Mouse (Mus musculus) heart, embryonic 12.5 days (tissue): Measurements from ENCODE around the gene Bfar. TPM values are rescaled to one million over a fixed set of nuclear protein-coding genes. Genes with fewer than 3 reads are reported as not detected.
A peak's percentile ranks its signal among the peaks of the same experiment; 100 is the strongest.
"Not testable (repeated sequence)": the region's sequence is repeated elsewhere in the genome, so short reads cannot be mapped to it uniquely, and the experiment has no call there.

ENCODE experiments used
- ATAC-seq: fragments of 200-750 bp; cut with Nextera tagmentation; 2 replicates; pipeline ENCODE4 v1.8.0; 2017; ENCODE audit warnings: moderate TSS enrichment, moderate library complexity; ENCODE audit not compliant: insufficient number of reproducible peaks, low FRiP score
- H3K27ac ChIP-seq: fragments of 300-500 bp; sonication (generic); 2 replicates; pipeline ENCODE4 v1.5.1; 2016; ENCODE audit warnings: mild to moderate bottlenecking, moderate library complexity; ENCODE audit not compliant: poor library complexity, severe bottlenecking
- H3K27me3 ChIP-seq: fragments of 300-500 bp; sonication (generic); replicated peaks from 2 replicates; pipeline ENCODE4 v1.6.1; 2016; ENCODE audit warnings: mild to moderate bottlenecking, moderate library complexity
- H3K36me3 ChIP-seq: fragments of 300-500 bp; sonication (generic); 2 replicates; pipeline ENCODE4 v1.6.1; 2016; ENCODE audit warnings: mild to moderate bottlenecking, moderate library complexity
- H3K4me1 ChIP-seq: fragments of 300-500 bp; sonication (generic); replicated peaks from 2 replicates; pipeline ENCODE4 v1.6.1; 2016; ENCODE audit warnings: mild to moderate bottlenecking
- H3K4me2 ChIP-seq: fragments of 300-500 bp; sonication (generic); 2 replicates; pipeline ENCODE4 v1.6.1; 2016; ENCODE audit warnings: mild to moderate bottlenecking, moderate library complexity
- H3K4me3 ChIP-seq: fragments of 300-500 bp; sonication (generic); 2 replicates; pipeline ENCODE4 v1.5.1; 2016; ENCODE audit warnings: mild to moderate bottlenecking
- H3K9ac ChIP-seq: fragments of 300-500 bp; sonication (generic); 2 replicates; pipeline ENCODE4 v1.6.1; 2016; ENCODE audit warnings: mild to moderate bottlenecking, moderate library complexity
- H3K9me3 ChIP-seq: fragments of 300-500 bp; sonication (generic); replicated peaks from 2 replicates; pipeline ENCODE4 v1.6.1; 2016; ENCODE audit warnings: mild to moderate bottlenecking, moderate library complexity
- WGBS: fragments of 180-500 bp; shearing (Covaris S2); methylation state at CpG from one replicate; pipeline ENCODE4 v1.1.7; 2016; 5-methylcytosine and 5-hydroxymethylcytosine counted together
- polyA plus RNA-seq: library from polyadenylated mRNA; unstranded; fragments of >200 nt; fragmentation: Nextera tagmentation; extraction: Ambion mirVana; gene quantifications from 2 replicates; pipeline ENCODE4 v1.2.1, GENCODE M21; 2016

The Bfar gene
- 30.5 and 33.0 TPM in 2 replicates for polyA plus RNA-seq

GRCm38 (mm10) chr16:13671685-13672385 is at the start of gene Bfar, which contains the start of gene 3110001I22Rik:
Bfar (plus strand) TSS chr16:13671858.
3110001I22Rik (plus strand) TSS chr16:13671929.
- peak within 1 kb of the TSS; percentile 79 for H3K4me2 ChIP-seq
- peaks cover 7% of the 10 kb centered on the region for H3K36me3 ChIP-seq
- peak within 1 kb of the TSS; percentile 96 for H3K9ac ChIP-seq
- H3K27ac ChIP-seq: peak within 1 kb of the TSS; percentile 84
- no peaks in the 10 kb centered on the region for H3K27me3 ChIP-seq
- ATAC-seq: peak; percentile 91
- H3K4me1 ChIP-seq: peaks cover 21% of the 10 kb centered on the region
- WGBS: under 1% methylated on average over 54 of the region's 54 CpGs
- H3K9me3 ChIP-seq: no peaks in the 10 kb centered on the region
- peak within 1 kb of the TSS; percentile 97 for H3K4me3 ChIP-seq

DNA sequence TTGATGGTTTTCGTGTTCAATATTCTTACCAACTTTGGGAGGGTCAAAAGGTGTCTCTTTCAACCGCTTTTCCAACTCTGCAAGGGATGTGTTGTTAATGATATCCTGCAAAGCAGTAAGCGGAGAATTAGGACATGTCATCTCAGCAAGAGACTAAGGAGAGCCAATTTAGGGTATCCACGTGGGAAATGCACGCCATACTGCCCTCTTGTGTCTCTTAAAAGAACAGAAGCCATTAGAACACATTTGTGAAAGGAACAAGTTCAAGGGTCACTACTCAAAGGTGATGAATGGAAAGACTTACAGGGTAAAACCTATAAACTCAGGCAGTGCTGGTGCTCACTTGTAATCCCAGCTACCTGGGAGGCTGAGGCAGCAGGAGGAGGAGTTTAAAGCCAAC is 43.3 kb upstream of the Bfar start:
- no peak for ATAC-seq
- WGBS: 55% methylated on average over 5 of the region's 5 CpGs
- peaks cover 76% of the 10 kb centered on the region for H3K36me3 ChIP-seq

DNA sequence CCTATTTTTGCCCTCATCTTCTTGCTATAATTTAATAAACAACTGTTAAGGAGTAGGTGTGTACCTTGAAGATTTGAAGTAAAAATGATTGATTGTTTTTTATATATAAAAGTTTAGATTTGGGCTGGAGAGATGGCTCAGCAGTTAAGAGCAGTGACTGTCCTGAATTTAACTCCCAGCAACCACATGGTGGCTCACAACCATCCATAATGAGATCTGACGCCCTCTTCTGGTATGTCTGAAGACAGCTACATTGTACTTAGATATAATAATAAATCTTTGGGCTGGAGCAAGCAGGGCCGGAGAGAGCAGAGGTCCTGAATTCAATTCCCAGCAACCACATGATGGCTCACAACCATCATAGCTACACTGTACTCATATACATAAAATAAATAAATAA is 33.5 kb upstream of the Bfar start:
- not testable (repeated sequence) for ATAC-seq, H3K4me2 ChIP-seq, H3K9me3 ChIP-seq, H3K4me1 ChIP-seq, H3K27me3 ChIP-seq, H3K27ac ChIP-seq, H3K4me3 ChIP-seq, H3K9ac ChIP-seq
- 56% methylated on average over 2 of the region's 2 CpGs for WGBS
- peaks cover 74% of the 10 kb centered on the region for H3K36me3 ChIP-seq

More for the DNA sequence above, 43.3 kb upstream of the Bfar start:
- H3K27me3 ChIP-seq: no peaks in the 10 kb centered on the region
- peaks cover 3% of the 10 kb centered on the region; the same call in 1 of the 2 replicates for H3K9me3 ChIP-seq
- H3K27ac ChIP-seq: no peak overlapping the region
- no peak overlapping the region for H3K4me2 ChIP-seq
- H3K4me1 ChIP-seq: no peaks in the 10 kb centered on the region
- H3K9ac ChIP-seq: no peak overlapping the region
- no peak overlapping the region for H3K4me3 ChIP-seq

DNA sequence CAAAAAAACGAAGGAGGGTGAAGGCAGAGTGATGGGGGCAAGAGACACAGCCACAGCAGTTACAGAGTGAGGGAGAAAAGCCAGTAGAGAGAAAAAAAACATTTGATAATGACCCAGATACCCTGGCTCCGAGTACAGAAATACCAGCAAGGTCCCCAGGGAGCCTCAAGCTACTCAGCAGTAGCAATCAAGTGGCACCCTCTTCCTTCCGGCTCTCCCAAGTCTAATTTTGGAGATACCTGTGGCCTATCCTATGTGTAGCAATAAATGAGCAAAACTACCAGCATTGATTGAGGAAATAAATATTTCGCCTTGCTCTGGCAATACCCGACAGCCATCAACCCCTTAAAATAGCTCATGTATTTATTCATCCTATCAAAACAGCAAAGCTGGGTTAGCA is 32.1 kb upstream of the Bfar start:
- Histone ChIP-seq H3K4me1 (no peaks in the 10 kb centered on the region), H3K36me3 (peaks cover 71% of the 10 kb centered on the region), H3K9ac (no peak overlapping the region), H3K9me3 (no peaks in the 10 kb centered on the region), H3K4me2 (no peak overlapping the region), H3K27me3 (no peaks in the 10 kb centered on the region), H3K27ac (no peak overlapping the region), H3K4me3 (no peak overlapping the region)
- 77% methylated on average over 5 of the region's 5 CpGs for WGBS
- no peak for ATAC-seq

- H3K9ac ChIP-seq: no peak overlapping the region
- WGBS: 75% methylated on average over 7 of the region's 7 CpGs
- H3K4me2 ChIP-seq: no peak overlapping the region
- no peaks in the 10 kb centered on the region for H3K27me3 ChIP-seq
- H3K9me3 ChIP-seq: no peaks in the 10 kb centered on the region
- H3K27ac ChIP-seq: no peak overlapping the region
- no peak overlapping the region for H3K4me3 ChIP-seq
- ATAC-seq: no peak
- no peaks in the 10 kb centered on the region for H3K4me1 ChIP-seq
- peaks cover 69% of the 10 kb centered on the region for H3K36me3 ChIP-seq
These were observed 31.6 kb upstream of the Bfar start for GRCm38 (mm10) chr16:13640064-13640463.

DNA sequence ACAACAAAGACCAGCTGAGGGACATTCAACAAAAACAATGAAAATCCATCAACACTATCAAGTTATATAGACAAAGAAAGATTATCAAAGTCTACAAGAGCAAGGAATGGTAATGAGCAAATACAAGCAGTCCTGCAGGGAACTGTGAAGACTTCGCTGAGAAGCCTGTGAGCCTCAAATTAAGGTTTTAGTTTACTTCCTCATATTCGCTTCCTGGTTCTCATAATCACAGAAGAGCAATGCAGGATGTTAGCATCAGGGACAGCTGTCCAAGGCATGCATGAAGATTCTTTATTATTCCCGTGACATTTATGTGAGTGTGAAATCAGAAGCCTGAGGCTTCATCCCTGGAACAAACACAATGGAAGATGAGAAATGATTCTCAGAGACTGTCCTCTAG is 27.2 kb upstream of the Bfar start:
- 90% methylated on average over 3 of the region's 3 CpGs for WGBS
- peaks cover 60% of the 10 kb centered on the region for H3K36me3 ChIP-seq
- no peak for ATAC-seq
- H3K27ac ChIP-seq: no peak overlapping the region
- H3K4me1 ChIP-seq: no peaks in the 10 kb centered on the region
- H3K27me3 ChIP-seq: no peaks in the 10 kb centered on the region
- no peak overlapping the region for H3K4me2 ChIP-seq
- H3K9me3 ChIP-seq: no peaks in the 10 kb centered on the region
- H3K9ac ChIP-seq: no peak overlapping the region
- no peak overlapping the region for H3K4me3 ChIP-seq

GRCm38 (mm10) chr16:13645930-13646329 is 25.7 kb upstream of the Bfar start:
- Histone ChIP-seq H3K36me3 (peaks cover 67% of the 10 kb centered on the region), H3K9ac (no peak overlapping the region), H3K27ac (no peak overlapping the region), H3K9me3 (no peaks in the 10 kb centered on the region), H3K4me3 (no peak overlapping the region), H3K4me1 (no peaks in the 10 kb centered on the region), H3K27me3 (no peaks in the 10 kb centered on the region), H3K4me2 (no peak overlapping the region)
- no peak for ATAC-seq
- 83% methylated on average over 4 of the region's 4 CpGs for WGBS

- Histone ChIP-seq H3K9me3 (no peaks in the 10 kb centered on the region), H3K36me3 (peaks cover 74% of the 10 kb centered on the region), H3K4me3 (no peak overlapping the region), H3K4me2 (no peak overlapping the region), H3K27ac (no peak overlapping the region), H3K4me1 (no peaks in the 10 kb centered on the region), H3K27me3 (no peaks in the 10 kb centered on the region), H3K9ac (no peak overlapping the region)
- no peak for ATAC-seq
- 86% methylated on average over 3 of the region's 3 CpGs for WGBS
These were observed 12.8 kb upstream of the Bfar start for GRCm38 (mm10) chr16:13658886-13659285.

DNA sequence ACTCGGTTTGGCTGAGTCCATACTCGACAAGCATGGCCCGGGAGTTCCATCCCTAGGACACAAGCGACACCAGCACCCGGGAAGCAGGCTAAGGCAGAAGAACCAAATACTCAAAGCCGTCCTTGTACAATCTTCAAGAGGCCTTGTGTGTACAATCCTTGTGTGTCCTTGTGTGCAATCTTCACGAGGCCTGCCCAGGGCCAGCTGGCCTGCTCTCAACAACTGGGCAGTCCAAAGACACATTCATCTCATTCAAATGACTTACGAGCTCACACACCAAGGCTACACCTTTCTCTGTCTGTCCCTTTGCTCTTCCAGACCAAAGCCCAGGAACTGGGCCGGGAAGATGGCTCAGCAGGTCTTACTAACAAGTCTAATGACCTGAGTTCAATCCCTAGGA is 10.9 kb upstream of the Bfar start:
- Histone ChIP-seq H3K36me3 (peaks cover 72% of the 10 kb centered on the region), H3K4me2 (no peak overlapping the region), H3K27me3 (no peaks in the 10 kb centered on the region), H3K27ac (no peak overlapping the region), H3K4me3 (no peak overlapping the region), H3K9me3 (no peaks in the 10 kb centered on the region), H3K9ac (no peak overlapping the region), H3K4me1 (no peaks in the 10 kb centered on the region)
- 92% methylated on average over 9 of the region's 9 CpGs for WGBS
- ATAC-seq: no peak

DNA sequence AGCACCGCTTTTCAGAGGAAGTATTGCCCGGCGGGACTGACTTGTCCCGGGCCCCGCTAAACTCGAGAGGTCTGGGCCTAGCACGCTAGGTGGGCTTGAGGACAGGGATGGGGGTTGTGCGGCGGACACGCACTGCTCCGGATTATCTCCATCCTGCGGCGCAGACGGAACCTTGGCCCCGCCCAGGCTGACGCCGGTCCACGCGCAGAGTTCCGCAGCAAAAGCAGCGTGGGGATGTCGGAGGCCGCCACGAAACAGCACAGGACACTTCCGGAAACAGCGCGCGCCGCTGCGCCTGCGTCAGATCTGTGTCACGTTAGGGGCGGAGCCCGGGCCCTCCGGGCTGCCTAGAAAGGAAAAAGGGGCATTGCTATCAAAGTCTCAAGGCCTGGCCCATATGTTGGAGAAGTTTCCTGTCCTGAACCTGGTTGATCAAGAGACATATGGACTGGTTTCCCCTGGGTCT is 3.7 kb upstream of the Bfar start, which contains the start of gene Parn:
TSS of gene Parn (minus strand) at position 293 of the 466 bp plus-strand sequence.
- Histone ChIP-seq H3K36me3 (peaks cover 19% of the 10 kb centered on the region), H3K4me3 (peak within 1 kb of the TSS; percentile 89), H3K9me3 (no peaks in the 10 kb centered on the region), H3K27me3 (no peaks in the 10 kb centered on the region), H3K4me1 (peaks cover 16% of the 10 kb centered on the region), H3K27ac (peak within 1 kb of the TSS; percentile 72), H3K4me2 (peak within 1 kb of the TSS; percentile 78), H3K9ac (peak within 1 kb of the TSS; percentile 89)
- peak; percentile 90 for ATAC-seq
- WGBS: under 1% methylated on average over 35 of the region's 35 CpGs

DNA sequence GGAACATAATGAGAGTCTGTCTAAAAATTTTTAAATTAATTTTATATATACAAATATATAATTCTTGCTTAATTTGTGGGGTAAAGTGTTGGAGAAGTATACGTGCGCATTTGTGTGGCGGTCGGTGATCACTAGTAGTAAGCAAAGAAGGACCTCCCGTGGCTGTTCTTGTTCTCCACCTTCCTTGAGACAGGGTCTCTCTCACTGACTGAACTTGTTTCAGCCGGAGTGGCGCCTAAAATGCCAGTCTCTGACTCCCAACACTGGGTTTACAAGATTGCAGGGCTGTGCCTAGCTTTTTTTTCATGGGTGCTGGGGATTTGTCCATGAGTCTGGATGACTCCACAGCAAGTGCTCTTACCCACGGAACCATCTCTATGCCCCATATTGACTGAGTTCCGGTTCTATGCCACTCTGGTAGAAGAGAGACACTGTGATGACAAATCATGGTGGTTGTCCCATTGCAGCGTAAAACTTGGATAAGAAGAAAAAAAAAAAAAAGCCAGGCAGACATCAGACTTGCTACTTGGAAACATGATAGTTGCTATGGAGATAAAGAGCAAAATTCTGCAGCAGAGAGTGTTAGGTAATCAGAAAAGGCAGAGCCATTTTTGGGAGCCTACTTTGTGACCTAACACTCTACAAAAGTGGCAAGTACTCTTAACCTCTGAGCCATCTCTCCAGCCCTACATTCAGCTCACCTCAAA is 3.1 kb upstream of the Bfar start:
- no peak for ATAC-seq
- no peaks in the 10 kb centered on the region for H3K27me3 ChIP-seq
- peak overlapping the region; percentile 78 for H3K4me2 ChIP-seq
- H3K36me3 ChIP-seq: peaks cover 13% of the 10 kb centered on the region
- H3K9ac ChIP-seq: no peak overlapping the region
- 71% methylated on average over 10 of the region's 10 CpGs for WGBS
- peak overlapping the region; percentile 72; the same call in 1 of the 2 replicates for H3K27ac ChIP-seq
- peaks cover 21% of the 10 kb centered on the region for H3K4me1 ChIP-seq
- peak overlapping the region; percentile 89 for H3K4me3 ChIP-seq
- no peaks in the 10 kb centered on the region for H3K9me3 ChIP-seq
